Mouse (Mus musculus) lung, embryonic 15.5 days (tissue): ENCODE results near the gene Vmn1r33. TPM values are rescaled to one million over a fixed set of nuclear protein-coding genes. Genes with fewer than 3 reads are reported as not detected.
"Not testable (repeated sequence)": the region's sequence is repeated elsewhere in the genome, so short reads cannot be mapped to it uniquely, and the experiment has no call there.

Source experiments
- ATAC-seq: fragments of 200-750 bp; cut with Nextera tagmentation; 2 replicates; pipeline ENCODE4 v1.8.0; 2017; ENCODE audit warnings: moderate number of reproducible peaks, borderline replicate concordance; ENCODE audit not compliant: low FRiP score, low TSS enrichment; ENCODE audit errors: extremely low read depth
- H3K27ac ChIP-seq: fragments of 300-500 bp; sonication (generic); 2 replicates; pipeline ENCODE4 v1.5.1; 2015; ENCODE audit warnings: moderate library complexity, mild to moderate bottlenecking, inconsistent platforms
- H3K27me3 ChIP-seq: fragments of 300-500 bp; sonication (generic); 2 replicates; pipeline ENCODE4 v1.6.1; 2015; ENCODE audit warnings: inconsistent platforms
- H3K36me3 ChIP-seq: fragments of 300-500 bp; sonication (generic); 2 replicates; pipeline ENCODE4 v1.6.1; 2015; ENCODE audit warnings: inconsistent platforms
- H3K4me1 ChIP-seq: fragments of 300-500 bp; sonication (generic); 2 replicates; pipeline ENCODE4 v1.6.1; 2015; ENCODE audit warnings: inconsistent platforms
- H3K4me2 ChIP-seq: fragments of 300-500 bp; sonication (generic); 2 replicates; pipeline ENCODE4 v1.6.1; 2015; ENCODE audit warnings: inconsistent platforms, mild to moderate bottlenecking, moderate library complexity
- H3K4me3 ChIP-seq: fragments of 300-500 bp; sonication (generic); 2 replicates; pipeline ENCODE4 v1.5.1; 2015; ENCODE audit warnings: mild to moderate bottlenecking, inconsistent platforms
- H3K9ac ChIP-seq: fragments of 300-500 bp; sonication (generic); 2 replicates; pipeline ENCODE4 v1.6.1; 2015; ENCODE audit warnings: inconsistent platforms
- H3K9me3 ChIP-seq: fragments of 300-500 bp; sonication (generic); 2 replicates; pipeline ENCODE4 v1.6.1; 2016; ENCODE audit warnings: inconsistent platforms
- WGBS: fragments of 180-500 bp; shearing (Covaris S2); methylation state at CpG from one replicate; pipeline ENCODE4 v1.1.7; 2015; 5-methylcytosine and 5-hydroxymethylcytosine counted together
- polyA plus RNA-seq: library from polyadenylated mRNA; unstranded; fragments of >200 nt; fragmentation: Nextera tagmentation; extraction: Ambion mirVana; gene quantifications from 2 replicates; pipeline ENCODE4 v1.2.1, GENCODE M21; 2015

Vmn1r33 gene
- polyA plus RNA-seq = not detected in 2 replicates

DNA sequence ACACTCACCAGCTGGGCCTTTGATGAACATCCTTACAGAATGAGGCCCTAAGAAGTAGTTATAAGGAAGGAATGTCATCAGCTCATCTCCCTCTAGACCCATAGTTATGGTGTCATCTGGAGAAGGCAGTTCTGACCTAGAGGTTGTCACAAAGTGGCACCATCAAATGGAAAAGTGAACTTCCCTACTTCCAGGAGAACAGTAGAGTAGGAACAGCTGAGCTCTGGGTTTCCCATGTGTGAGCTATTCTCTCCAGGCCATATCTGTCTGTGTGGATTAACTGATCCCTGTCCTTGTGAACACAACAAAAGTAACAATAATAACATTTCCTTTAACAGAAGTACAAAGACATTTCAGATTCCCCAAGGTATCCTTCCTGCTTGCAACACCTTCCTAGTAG, at the start of gene Vmn1r33:
Gene Vmn1r33, minus strand, starts transcription at position 101 of the 400 bp plus-strand sequence.
- not testable (repeated sequence) for H3K9me3 ChIP-seq, H3K4me3 ChIP-seq, H3K4me1 ChIP-seq, H3K27ac ChIP-seq, ATAC-seq, H3K4me2 ChIP-seq, H3K9ac ChIP-seq, H3K27me3 ChIP-seq, H3K36me3 ChIP-seq

DNA sequence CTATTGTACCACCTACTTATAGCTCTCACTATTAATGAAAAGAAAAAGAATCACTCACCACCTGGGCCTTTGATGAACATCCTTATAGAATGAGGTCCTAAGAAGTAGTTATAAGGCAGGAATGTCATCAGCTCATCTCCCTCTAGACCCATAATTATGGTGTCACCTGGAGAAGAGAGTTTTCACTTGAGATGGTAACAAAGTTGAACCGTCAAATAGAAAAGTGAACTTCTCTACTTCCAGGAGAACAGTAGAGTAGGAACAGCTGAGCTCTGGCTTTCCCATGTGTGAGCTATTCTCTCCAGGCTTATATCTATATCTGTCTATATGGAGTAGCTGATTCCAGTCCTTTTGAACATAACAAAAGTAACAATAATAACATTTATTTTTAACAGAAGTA, 25.7 kb upstream of the Vmn1r33 start, which contains the start of gene Vmn1r34:
Gene Vmn1r34, minus strand, starts transcription at position 101 of the 400 bp plus-strand sequence.
- 79% methylated on average over 1 of the region's 1 CpGs for WGBS
- no peak within 1 kb of the TSS for H3K9ac ChIP-seq
- no peaks in the 10 kb centered on the region for H3K9me3 ChIP-seq
- no peak within 1 kb of the TSS for H3K4me2 ChIP-seq
- no peaks in the 10 kb centered on the region for H3K36me3 ChIP-seq
- ATAC-seq = no peak
- H3K4me3 ChIP-seq = no peak within 1 kb of the TSS
- no peaks in the 10 kb centered on the region for H3K27me3 ChIP-seq
- H3K27ac ChIP-seq = no peak within 1 kb of the TSS
- H3K4me1 ChIP-seq = no peaks in the 10 kb centered on the region

- H3K9me3 ChIP-seq = no peaks in the 10 kb centered on the region
- no peak overlapping the region for H3K9ac ChIP-seq
- H3K4me3 ChIP-seq = no peak overlapping the region
- no peak overlapping the region for H3K27ac ChIP-seq
- no peaks in the 10 kb centered on the region for H3K36me3 ChIP-seq
- H3K4me2 ChIP-seq = no peak overlapping the region
- H3K27me3 ChIP-seq = no peaks in the 10 kb centered on the region
- H3K4me1 ChIP-seq = no peaks in the 10 kb centered on the region
- ATAC-seq = no peak
Observed at GRCm38 (mm10) chr6:66595804-66596203, 22.3 kb downstream of the Vmn1r33 start.

Other genes starting within 250 kb of the Vmn1r33 start
- 143 and 144 TPM in 2 replicates for gene Mad2l1, start 82.9 kb downstream of the Vmn1r33 start, polyA plus RNA-seq
- 0.07 TPM in 1 of 2 replicates, not detected in the other for gene Vmn1r32, start 58.2 kb downstream of the Vmn1r33 start, polyA plus RNA-seq
- gene Vmn1r34, start 25.6 kb upstream of the Vmn1r33 start, polyA plus RNA-seq = not detected in 2 replicates
- not detected in 2 replicates for gene Vmn1r35, start 67.6 kb upstream of the Vmn1r33 start, polyA plus RNA-seq
- gene Vmn1r36, start 100.9 kb upstream of the Vmn1r33 start, polyA plus RNA-seq = not detected in 2 replicates
- gene Vmn1r37, start 111.1 kb upstream of the Vmn1r33 start, polyA plus RNA-seq = not detected in 2 replicates
- not detected in 2 replicates for gene Vmn1r38, start 164.3 kb upstream of the Vmn1r33 start, polyA plus RNA-seq
- not detected in 2 replicates for gene Vmn1r39, start 192.3 kb upstream of the Vmn1r33 start, polyA plus RNA-seq